ENCODE assay signal across 8 mouse cellular contexts in the genomic region with DNA sequence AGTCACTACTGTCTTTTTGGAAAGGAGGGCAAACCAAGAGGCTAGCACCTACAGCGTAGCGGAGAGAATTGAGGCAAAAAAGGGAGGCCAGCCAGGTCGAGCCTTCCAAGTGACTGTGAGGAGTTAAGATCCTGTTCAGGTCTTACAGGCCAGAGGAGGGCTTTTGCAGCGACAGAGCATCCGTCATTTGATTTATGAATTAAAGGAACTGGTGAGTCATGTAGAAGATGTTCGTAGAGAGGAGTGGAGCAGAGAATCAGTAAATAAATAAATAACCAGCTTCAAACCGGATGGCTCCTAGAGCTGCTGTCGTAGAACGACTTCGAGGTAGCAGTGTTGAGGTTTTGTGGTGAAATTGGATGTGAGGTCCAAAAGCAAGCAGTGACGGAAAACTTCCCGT. TPM values are rescaled to one million over a fixed set of nuclear protein-coding genes. Genes with fewer than 3 reads are reported as not detected.
A peak's percentile ranks its signal among the peaks of the same experiment; 100 is the strongest.
DNase-seq lines count a peak whose midpoint lies in the region; ATAC-seq lines count a peak whose summit lies in the region.

No protein-coding gene starts in this region.

- WGBS in hindbrain, embryonic 13.5 days, result 59% methylated on average over 12 of the region's 12 CpGs
- 11% methylated on average over 12 of the region's 12 CpGs for whole genome bisulfite sequencing in liver, embryonic 15.5 days (ENCODE audit: insufficient replicate concordance)
- 36% methylated on average over 12 of the region's 12 CpGs for WGBS in stomach, embryonic 14.5 days

- H3K36me3 ChIP-seq in hindbrain, embryonic 13.5 days, result peaks cover 27% of the 10 kb centered on the region
- H3K36me3 ChIP-seq in liver, embryonic 15.5 days (replicated peaks), result peaks cover 31% of the 10 kb centered on the region
- H3K36me3 ChIP-seq in stomach, embryonic 14.5 days (ENCODE audit: control insufficient read depth, insufficient read depth, low read length), result peaks cover 16% of the 10 kb centered on the region

- peaks cover 28% of the 10 kb centered on the region for H3K4me1 ChIP-seq in hindbrain, embryonic 13.5 days (replicated peaks)
- peaks cover 28% of the 10 kb centered on the region for H3K4me1 ChIP-seq in liver, embryonic 15.5 days (replicated peaks)
- peaks cover 10% of the 10 kb centered on the region; the same call in 1 of the 2 replicates for H3K4me1 ChIP-seq in stomach, embryonic 14.5 days (ENCODE audit: control insufficient read depth, insufficient read depth, low read length)

- peak overlapping the region; percentile 90 for H3K9ac ChIP-seq in hindbrain, embryonic 13.5 days
- peak overlapping the region; percentile 88 for H3K9ac ChIP-seq in liver, embryonic 15.5 days
- H3K9ac ChIP-seq in stomach, embryonic 14.5 days (replicated peaks; ENCODE audit: low read depth, low read length), result peak overlapping the region; percentile 87

- H3K4me3 ChIP-seq in hindbrain, embryonic 13.5 days, result peak overlapping the region; percentile 87
- H3K4me3 ChIP-seq in liver, embryonic 15.5 days (replicated peaks), result peak overlapping the region; percentile 86
- H3K4me3 ChIP-seq in stomach, embryonic 14.5 days (ENCODE audit: low read depth, low read length), result peak overlapping the region; percentile 85

- DNase-seq in urinary bladder, postnatal 14 days (ENCODE audit: low spot score), result peak; percentile 4
- DNase-seq in urinary bladder, postnatal 25 days (ENCODE audit: low spot score), result no peak
- no peak for DNase-seq in ovary, postnatal 14 days (ENCODE audit: low spot score)

- peak; percentile 36 for ATAC-seq in common myeloid progenitor, adult 5-6 weeks (replicated peaks; ENCODE audit: low read depth, poor library complexity, severe bottlenecking)
- ATAC-seq in hindbrain, embryonic 13.5 days (ENCODE audit: low FRiP score), result peak; percentile 12; the same call in 1 of the 2 replicates
- no peak for ATAC-seq in liver, embryonic 15.5 days (ENCODE audit: insufficient read depth)
- no peak for ATAC-seq in stomach, embryonic 14.5 days (ENCODE audit: insufficient number of reproducible peaks, insufficient read depth, low FRiP score, low read depth)
- ATAC-seq in erythroid progenitor cell, adult 5-6 weeks (replicated peaks; ENCODE audit: low FRiP score, poor library complexity, severe bottlenecking), result no peak

- no peaks in the 10 kb centered on the region for H3K27me3 ChIP-seq in hindbrain, embryonic 13.5 days
- H3K27me3 ChIP-seq in liver, embryonic 15.5 days, result no peaks in the 10 kb centered on the region
- no peaks in the 10 kb centered on the region for H3K27me3 ChIP-seq in stomach, embryonic 14.5 days (ENCODE audit: control insufficient read depth, insufficient read depth, low read length)

- peak overlapping the region; percentile 97 for H3K4me2 ChIP-seq in hindbrain, embryonic 13.5 days
- H3K4me2 ChIP-seq in liver, embryonic 15.5 days, result peak overlapping the region; percentile 85
- H3K4me2 ChIP-seq in stomach, embryonic 14.5 days (replicated peaks; ENCODE audit: low read depth, low read length), result peak overlapping the region; percentile 95

- H3K27ac ChIP-seq in hindbrain, embryonic 13.5 days, result no peak overlapping the region
- peak overlapping the region; percentile 85; the same call in 1 of the 2 replicates for H3K27ac ChIP-seq in liver, embryonic 15.5 days (replicated peaks)
- H3K27ac ChIP-seq in stomach, embryonic 14.5 days (ENCODE audit: low read length), result no peak overlapping the region

- H3K9me3 ChIP-seq in hindbrain, embryonic 13.5 days, result no peaks in the 10 kb centered on the region
- no peaks in the 10 kb centered on the region for H3K9me3 ChIP-seq in liver, embryonic 15.5 days (replicated peaks)
- H3K9me3 ChIP-seq in stomach, embryonic 14.5 days (ENCODE audit: control insufficient read depth, low read depth, low read length), result no peaks in the 10 kb centered on the region

RNA-seq across cellular contexts. Expression of gene Cage1, which starts 0.9 kb away (rescaled TPM):
- 2.5 and 3.7 TPM in 2 replicates for total RNA-seq in common myeloid progenitor, adult 5-6 weeks (2017)
- 2.4 and 2.7 TPM in 2 replicates for polyA plus RNA-seq in hindbrain, embryonic 13.5 days (2015; fragmentation: Nextera tagmentation; extraction: Ambion mirVana)
- 0.30 and 0.35 TPM in 2 replicates for polyA plus RNA-seq in liver, embryonic 15.5 days (2015; fragmentation: Nextera tagmentation; extraction: Ambion mirVana)
- 1.1 and 1.5 TPM in 2 replicates for polyA plus RNA-seq in stomach, embryonic 14.5 days (2014; fragmentation: Nextera tagmentation; extraction: Ambion mirVana)
- total RNA-seq in erythroid progenitor cell, adult 5-6 weeks (2015; ENCODE audit: low replicate concordance), result not detected in 2 replicates
- total RNA-seq in erythroid progenitor cell, adult 5-6 weeks (2017; ENCODE audit: low replicate concordance), result 1.5 TPM in 1 of 2 replicates, not detected in the other

RNA-seq across cellular contexts. Expression of gene Riok1, which starts 1.0 kb away (rescaled TPM):
- 107 and 121 TPM in 2 replicates for total RNA-seq in common myeloid progenitor, adult 5-6 weeks (2017)
- polyA plus RNA-seq in hindbrain, embryonic 13.5 days (2015; fragmentation: Nextera tagmentation; extraction: Ambion mirVana), result 62.7 and 63.8 TPM in 2 replicates
- 17.7 and 19.0 TPM in 2 replicates for polyA plus RNA-seq in liver, embryonic 15.5 days (2015; fragmentation: Nextera tagmentation; extraction: Ambion mirVana)
- polyA plus RNA-seq in stomach, embryonic 14.5 days (2014; fragmentation: Nextera tagmentation; extraction: Ambion mirVana), result 53.5 and 55.4 TPM in 2 replicates
- 37.8 and 71.7 TPM in 2 replicates for total RNA-seq in erythroid progenitor cell, adult 5-6 weeks (2015; ENCODE audit: low replicate concordance)
- 78.0 and 78.3 TPM in 2 replicates for total RNA-seq in erythroid progenitor cell, adult 5-6 weeks (2017; ENCODE audit: low replicate concordance)

RNA-seq across cellular contexts. Expression of gene Ssr1, which starts 43.8 kb away (rescaled TPM):
- 123 and 138 TPM in 2 replicates for total RNA-seq in common myeloid progenitor, adult 5-6 weeks (2017)
- polyA plus RNA-seq in hindbrain, embryonic 13.5 days (2015; fragmentation: Nextera tagmentation; extraction: Ambion mirVana), result 67.2 and 70.0 TPM in 2 replicates
- polyA plus RNA-seq in liver, embryonic 15.5 days (2015; fragmentation: Nextera tagmentation; extraction: Ambion mirVana), result 55.3 and 78.9 TPM in 2 replicates
- polyA plus RNA-seq in stomach, embryonic 14.5 days (2014; fragmentation: Nextera tagmentation; extraction: Ambion mirVana), result 98.5 and 115 TPM in 2 replicates
- total RNA-seq in erythroid progenitor cell, adult 5-6 weeks (2015; ENCODE audit: low replicate concordance), result 76.0 and 76.3 TPM in 2 replicates
- 66.6 and 69.7 TPM in 2 replicates for total RNA-seq in erythroid progenitor cell, adult 5-6 weeks (2017; ENCODE audit: low replicate concordance)

Comparison
In these comparisons a context has a peak if more than half of its experiments do, and no peak if none do; other contexts are left out.
1. ATAC-seq: peak in common myeloid progenitor, adult 5-6 weeks (single experiment) and hindbrain, embryonic 13.5 days (single experiment); none in liver, embryonic 15.5 days (single experiment), stomach, embryonic 14.5 days (single experiment) and erythroid progenitor cell, adult 5-6 weeks (single experiment).
2. Peak in every context shown above with its lines, with median percentiles within 50 percentile points of each other: H3K4me2 ChIP-seq, H3K4me3 ChIP-seq and H3K9ac ChIP-seq.